Mouse (Mus musculus) thymus, adult 2 months (tissue): ENCODE measurements at regions not wholly inside any gene's neighbourhood (a gene's known extent, or its start where the extent isn't known, plus 50 kb on each side); places are given as distances from the start of the nearest gene placed in this dataset.

ENCODE experiments used
- CTCF ChIP-seq: fragments of 200-500 bp; IDR thresholded peaks from 2 replicates; pipeline ENCODE4 v1.5.1; 2012; ENCODE audit warnings: mild to moderate bottlenecking, control low read depth, low read length, moderate library complexity, borderline replicate concordance; ENCODE audit not compliant: control insufficient read depth, poor library complexity, insufficient read depth; ENCODE audit errors: extremely low read depth
- POLR2A ChIP-seq: fragments of 200-500 bp; IDR thresholded peaks from 2 replicates; pipeline ENCODE4 v1.6.1; 2012; ENCODE audit warnings: mild to moderate bottlenecking, low read length, control low read depth, moderate library complexity; ENCODE audit not compliant: control insufficient read depth, poor library complexity, insufficient read depth; ENCODE audit errors: extremely low read depth

GRCm38 (mm10) chr13:5159765-5160684 lies 551.1 kb upstream of the Akr1e1 start:
- TF ChIP-seq POLR2A (no peak), CTCF (no peak)
